Mouse (Mus musculus): ENCODE results near the gene Clec4f.

The Clec4f gene

DNA sequence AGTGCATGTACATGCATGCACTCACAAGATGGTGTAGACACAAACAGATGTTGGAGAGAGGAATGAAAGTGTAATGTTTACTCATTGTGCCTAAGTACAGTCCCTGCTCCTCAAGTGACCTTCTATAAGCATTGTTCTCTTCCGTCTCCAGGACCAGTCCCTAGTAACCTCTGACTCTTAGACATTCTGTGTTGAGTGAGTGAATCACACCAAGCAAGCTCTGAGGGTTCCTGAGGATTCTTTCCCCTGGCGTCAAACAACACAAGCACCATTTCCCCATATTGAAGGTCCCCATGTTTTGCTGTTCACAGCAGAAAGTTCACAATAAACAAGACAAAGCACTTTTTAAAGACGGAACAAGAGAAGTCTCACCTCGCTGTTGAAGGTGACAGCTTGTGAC lies 24.2 kb downstream of the Clec4f start:
- DNase-seq: no peak

DNA sequence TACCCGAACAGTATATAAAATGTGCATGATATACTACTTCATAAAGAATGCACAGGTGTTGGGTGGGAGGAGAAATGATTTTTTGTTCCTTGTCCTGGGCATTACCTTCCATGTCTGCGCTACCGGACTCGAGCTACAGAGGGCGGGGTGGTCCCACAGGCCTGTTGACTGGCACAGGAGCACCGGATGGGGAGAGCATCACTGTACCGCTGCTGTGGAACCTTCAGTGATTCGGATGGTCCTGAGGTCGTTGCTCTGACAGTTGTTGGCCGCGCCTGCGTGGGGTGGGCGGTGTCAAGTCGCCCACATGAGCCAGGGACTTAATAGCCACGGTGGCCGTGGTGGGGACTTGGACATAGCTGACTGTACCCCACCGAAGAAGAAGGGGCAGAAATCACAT lies 29.2 kb downstream of the Clec4f start:
- no peak for DNase-seq

DNA sequence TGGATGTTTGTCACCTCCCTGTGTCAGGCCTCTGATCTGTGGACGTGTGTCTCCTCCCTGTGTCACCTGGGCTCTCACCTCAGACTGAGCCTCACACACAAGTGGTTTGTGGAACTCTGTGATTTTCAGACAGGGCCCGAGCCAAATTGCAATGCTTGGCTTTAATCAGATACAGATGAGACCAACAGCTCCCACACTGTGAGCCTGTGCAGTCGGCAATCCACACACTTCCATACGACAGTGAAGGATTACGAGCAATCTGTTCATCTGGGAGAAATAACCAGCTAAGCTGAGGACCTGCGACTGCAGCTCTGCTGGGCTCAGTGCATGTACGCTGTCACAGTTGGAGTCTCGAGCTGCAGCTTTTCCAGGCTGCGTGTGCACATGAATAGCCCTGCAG lies 36.0 kb downstream of the Clec4f start:
- no peak for DNase-seq

DNA sequence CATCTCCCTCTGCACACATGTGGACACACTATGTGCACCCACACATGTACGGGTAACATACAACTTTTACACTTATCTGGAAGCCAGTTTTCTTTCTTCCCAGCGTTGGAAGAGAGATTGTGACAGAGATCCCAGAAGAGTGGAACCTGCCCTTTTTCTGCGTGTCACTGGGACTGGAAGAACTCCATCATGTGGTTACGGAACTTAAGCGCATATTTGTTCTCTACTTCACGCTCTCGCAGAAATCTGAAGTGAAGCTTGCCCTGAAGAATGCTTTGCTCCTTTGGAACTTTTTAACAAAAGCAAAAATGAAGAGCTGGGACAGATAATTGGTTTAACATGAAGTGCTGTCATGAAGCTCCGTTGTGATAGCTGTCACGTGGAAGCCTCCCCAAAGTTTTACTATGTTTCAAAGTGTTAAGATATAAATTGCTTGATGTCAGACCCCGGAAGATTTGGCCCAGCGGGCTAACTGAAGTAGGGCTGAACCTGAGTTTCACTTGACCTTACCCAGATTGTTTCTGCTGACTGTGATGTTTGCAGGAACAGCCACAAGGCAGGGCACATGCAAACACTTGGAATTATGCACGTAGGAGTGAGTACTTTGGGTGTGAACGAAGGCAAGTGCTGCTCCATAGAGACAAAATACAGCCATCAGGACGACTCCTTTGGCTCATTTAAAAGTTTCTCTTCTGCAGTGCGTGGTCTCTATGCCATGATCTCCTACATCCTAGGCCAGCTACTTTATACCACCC lies 38.2 kb downstream of the Clec4f start:
- DNase-seq: no peak

DNA sequence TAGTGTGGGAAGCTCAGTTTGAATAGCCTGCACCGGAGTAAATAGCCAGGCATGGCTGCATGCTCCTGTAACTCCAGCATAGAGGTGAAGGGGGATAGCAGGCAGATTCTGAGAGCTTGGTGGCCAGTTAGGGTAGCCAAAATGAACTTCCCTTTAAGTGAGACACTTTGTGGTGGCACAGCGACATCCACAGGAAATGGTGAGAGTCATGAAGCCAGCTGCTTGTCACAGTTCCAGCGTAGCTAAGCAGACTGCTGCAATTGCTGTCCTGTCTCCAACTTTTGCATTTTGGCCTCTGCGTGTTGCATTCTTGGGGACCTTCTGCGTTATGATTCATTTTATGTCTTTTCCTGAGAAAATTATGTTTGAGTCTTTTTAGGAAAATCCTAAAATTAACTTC lies 39.5 kb downstream of the Clec4f start:
- peak; percentile 75 to 80 for DNase-seq

DNA sequence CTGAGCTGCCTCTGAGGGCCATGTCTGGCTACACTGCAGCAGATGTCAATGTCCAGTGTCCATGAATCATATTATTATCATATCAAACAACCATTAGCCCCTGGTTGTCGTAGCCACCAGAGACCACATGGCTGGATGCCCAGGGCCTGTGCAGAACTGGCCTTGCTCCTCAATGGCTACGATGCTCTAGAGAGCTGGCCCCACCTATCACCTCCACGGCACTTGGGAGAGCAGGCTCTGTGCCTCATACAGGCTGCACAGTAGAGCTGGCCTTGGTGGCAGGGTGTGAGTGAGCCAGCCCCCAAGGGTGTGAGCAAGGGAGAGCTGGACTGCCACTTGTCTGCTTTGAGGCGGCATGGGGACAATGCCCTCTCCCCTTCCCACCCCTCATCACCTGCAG lies 41.5 kb downstream of the Clec4f start:
- DNase-seq: no peak

DNA sequence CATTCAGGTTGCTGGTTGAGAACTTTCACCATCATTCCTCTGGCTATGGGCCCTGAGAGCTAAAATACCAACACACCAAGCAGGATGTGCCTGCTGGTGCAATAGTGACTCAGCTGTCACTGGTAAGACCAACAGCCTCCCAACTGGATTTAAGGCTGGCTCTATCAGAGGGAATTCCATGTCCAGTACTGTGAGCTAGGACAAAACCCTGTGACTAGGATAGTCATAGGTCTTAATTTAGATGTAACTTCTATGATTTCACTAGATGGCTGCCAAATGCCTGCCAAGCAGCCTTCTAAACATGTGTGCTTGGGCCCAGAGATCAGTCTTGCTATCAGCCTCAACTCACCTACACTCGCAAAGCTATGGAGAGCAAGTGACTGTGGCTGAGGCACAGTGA lies 43.0 kb downstream of the Clec4f start:
- no peak for DNase-seq

DNA sequence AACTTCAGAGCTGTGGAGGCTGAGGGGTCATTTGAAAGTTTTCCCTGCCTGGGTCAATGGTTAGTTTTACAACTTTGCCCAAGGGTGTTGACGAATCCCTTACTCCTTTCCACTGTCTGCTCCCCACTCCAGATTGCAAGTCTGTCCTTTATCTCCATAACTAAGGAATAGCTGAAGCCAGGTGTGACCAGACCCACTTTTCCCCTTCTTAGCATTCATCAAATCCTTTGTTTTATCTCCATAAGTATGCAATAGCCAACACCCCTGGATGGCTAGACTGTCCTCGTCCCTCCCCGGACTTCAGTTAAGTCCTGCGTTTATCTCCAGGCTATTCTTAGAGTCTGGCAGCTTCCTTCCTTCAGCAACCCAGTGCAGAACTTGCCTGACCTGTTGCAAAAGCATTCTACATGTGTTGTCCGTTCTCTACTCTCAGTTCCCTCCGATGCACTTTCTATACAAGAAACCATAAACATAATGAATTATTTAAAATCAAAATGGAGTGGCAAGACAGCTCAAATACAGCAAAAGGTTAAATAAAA lies 56.3 kb downstream of the Clec4f start:
- no peak for DNase-seq

DNA sequence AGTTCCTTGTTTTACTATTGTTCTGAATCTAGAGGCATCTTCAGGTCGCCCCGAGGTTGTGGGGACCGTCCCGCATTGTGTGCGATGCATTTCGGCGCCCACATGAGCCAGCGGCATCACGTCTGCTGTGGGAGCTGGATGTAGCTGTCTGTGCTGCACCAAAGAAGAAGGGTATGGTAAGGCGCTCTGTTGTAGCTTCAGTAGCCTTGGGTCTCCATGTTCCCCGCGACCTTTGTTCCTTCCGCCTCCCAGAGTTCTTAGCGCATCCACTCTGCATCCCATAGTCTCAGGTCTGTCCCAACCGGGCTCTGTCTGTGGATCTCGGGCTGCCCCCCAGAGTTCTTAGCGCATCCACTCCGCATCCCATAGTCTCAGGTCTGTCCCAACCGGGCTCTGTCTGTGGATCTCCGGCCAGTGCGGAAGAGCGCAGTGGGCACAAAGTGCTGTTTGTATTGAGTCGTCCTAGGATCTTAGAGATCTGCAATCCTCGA lies 56.9 kb downstream of the Clec4f start:
- DNase-seq: peak in 1 of 2 experiments; percentile 16

DNA sequence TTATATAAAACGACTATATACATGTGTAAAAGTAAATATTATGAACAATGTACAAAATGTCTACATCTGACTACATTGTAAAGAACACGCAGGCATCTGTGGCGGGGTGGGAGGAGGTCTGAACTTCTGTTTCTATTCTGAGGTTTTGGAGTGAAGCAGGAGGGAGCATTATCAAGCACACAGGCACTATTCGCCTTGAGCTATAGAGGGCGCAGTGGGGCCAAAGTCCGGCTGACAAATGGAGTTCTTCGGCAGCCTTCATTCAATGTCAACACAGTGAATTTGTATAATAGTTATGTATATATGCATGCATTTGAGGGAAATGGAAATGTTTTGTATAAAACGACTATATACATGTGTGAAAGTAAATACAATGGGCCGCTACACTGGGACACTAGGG lies 57.3 kb downstream of the Clec4f start:
- peak; percentile 58 to 72 for DNase-seq

DNA sequence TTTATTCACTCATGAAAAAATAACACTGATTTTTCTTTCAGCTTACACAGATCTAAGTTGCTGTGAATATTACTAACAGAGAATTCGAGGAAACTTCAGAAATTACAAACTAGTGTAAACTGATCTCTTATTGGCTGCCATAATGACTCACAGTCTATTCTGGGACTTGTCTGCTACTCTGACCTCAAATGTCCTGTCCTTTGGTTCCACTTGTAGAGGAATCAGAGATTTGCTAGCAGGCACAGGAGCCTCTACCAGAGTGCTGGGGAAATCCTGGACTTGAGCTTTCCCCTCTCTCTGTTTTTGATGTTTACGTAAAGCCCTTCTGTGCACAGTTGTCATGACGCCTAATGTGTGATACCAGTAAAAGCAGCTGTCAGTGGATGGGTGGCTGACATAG lies 58.0 kb downstream of the Clec4f start:
- no peak for DNase-seq

DNA sequence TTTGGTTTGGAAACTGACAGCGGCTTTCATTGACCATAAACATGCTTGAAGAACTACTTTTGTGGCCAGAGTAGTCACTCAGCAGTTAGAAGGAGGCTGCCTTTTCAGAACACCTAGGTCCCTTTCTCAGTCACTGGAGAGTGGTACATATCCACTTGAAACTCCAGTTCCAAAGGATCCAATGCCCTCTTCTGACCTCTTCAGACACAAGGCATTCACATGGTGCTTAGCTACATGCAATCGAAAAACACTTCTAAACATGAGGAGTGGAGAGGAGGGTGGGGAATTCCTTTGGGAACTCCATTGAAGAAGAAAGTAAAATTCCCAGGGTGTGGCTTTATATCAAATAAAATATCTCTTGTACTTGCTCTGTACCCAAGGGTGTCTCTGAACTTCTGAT lies 61.0 kb downstream of the Clec4f start:
- no peak for DNase-seq
